Mouse (Mus musculus) lung, embryonic 15.5 days (tissue): ENCODE measurements at regions not wholly inside any gene's neighbourhood (a gene's known extent, or its start where the extent isn't known, plus 50 kb on each side); places are given as distances from the start of the nearest gene placed in this dataset.

Source experiments
- ATAC-seq: fragments of 200-750 bp; cut with Nextera tagmentation; 2 replicates; pipeline ENCODE4 v1.8.0; 2017; ENCODE audit warnings: moderate number of reproducible peaks, borderline replicate concordance; ENCODE audit not compliant: low FRiP score, low TSS enrichment; ENCODE audit errors: extremely low read depth
- H3K27ac ChIP-seq: fragments of 300-500 bp; sonication (generic); 2 replicates; pipeline ENCODE4 v1.5.1; 2015; ENCODE audit warnings: moderate library complexity, mild to moderate bottlenecking, inconsistent platforms
- H3K27me3 ChIP-seq: fragments of 300-500 bp; sonication (generic); 2 replicates; pipeline ENCODE4 v1.6.1; 2015; ENCODE audit warnings: inconsistent platforms
- H3K36me3 ChIP-seq: fragments of 300-500 bp; sonication (generic); 2 replicates; pipeline ENCODE4 v1.6.1; 2015; ENCODE audit warnings: inconsistent platforms
- H3K4me1 ChIP-seq: fragments of 300-500 bp; sonication (generic); 2 replicates; pipeline ENCODE4 v1.6.1; 2015; ENCODE audit warnings: inconsistent platforms
- H3K4me2 ChIP-seq: fragments of 300-500 bp; sonication (generic); 2 replicates; pipeline ENCODE4 v1.6.1; 2015; ENCODE audit warnings: inconsistent platforms, mild to moderate bottlenecking, moderate library complexity
- H3K4me3 ChIP-seq: fragments of 300-500 bp; sonication (generic); 2 replicates; pipeline ENCODE4 v1.5.1; 2015; ENCODE audit warnings: mild to moderate bottlenecking, inconsistent platforms
- H3K9ac ChIP-seq: fragments of 300-500 bp; sonication (generic); 2 replicates; pipeline ENCODE4 v1.6.1; 2015; ENCODE audit warnings: inconsistent platforms
- H3K9me3 ChIP-seq: fragments of 300-500 bp; sonication (generic); 2 replicates; pipeline ENCODE4 v1.6.1; 2016; ENCODE audit warnings: inconsistent platforms
- WGBS: fragments of 180-500 bp; shearing (Covaris S2); methylation state at CpG from one replicate; pipeline ENCODE4 v1.1.7; 2015; 5-methylcytosine and 5-hydroxymethylcytosine counted together

DNA sequence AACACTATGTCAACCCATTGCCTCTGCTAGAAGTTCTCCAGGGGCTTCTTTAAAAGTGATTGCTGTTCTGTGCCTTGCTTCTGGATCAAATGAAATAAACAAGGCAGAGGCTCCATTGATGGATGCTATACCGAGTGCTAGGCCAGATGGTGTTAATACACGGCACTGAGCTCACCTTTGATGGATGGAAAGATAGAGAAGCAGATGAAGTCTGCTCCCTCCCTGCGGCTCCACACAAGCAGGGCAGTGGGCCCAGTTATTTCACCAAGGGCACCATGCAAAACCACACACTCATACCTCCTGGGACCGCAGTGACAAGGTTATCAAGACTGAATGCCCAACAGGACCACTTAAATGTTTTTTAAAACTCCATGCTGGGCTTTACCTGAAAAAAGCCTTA is 2778.7 kb downstream of the 9330182O14Rik start:
- H3K9me3 ChIP-seq = no peaks in the 10 kb centered on the region
- WGBS = 50% methylated on average over 4 of the region's 4 CpGs
- H3K27me3 ChIP-seq = no peaks in the 10 kb centered on the region
- no peak overlapping the region for H3K4me3 ChIP-seq
- H3K4me2 ChIP-seq = no peak overlapping the region
- no peak for ATAC-seq
- no peak overlapping the region for H3K9ac ChIP-seq
- no peaks in the 10 kb centered on the region for H3K36me3 ChIP-seq
- H3K4me1 ChIP-seq = no peaks in the 10 kb centered on the region
- H3K27ac ChIP-seq = no peak overlapping the region

DNA sequence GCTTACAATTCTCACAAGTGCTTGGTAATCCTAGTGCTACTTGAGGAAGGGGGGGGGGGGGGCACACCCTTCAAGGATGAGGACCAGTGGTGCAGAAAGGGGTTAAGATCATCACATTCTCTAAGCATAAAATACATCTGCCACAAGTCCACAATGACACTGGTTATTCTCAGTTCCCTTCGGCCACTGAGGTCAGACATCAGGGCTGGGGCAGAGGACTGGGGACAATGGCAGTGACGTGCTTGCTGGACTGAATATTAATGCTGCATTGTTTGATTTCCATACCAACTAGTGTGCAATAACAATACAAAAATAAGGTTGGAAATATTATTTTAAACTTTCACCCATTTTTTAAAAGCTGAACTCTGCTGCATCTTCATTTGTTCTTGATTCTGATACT is 2779.1 kb downstream of the 9330182O14Rik start:
- Histone ChIP-seq H3K4me3 (no peak overlapping the region), H3K36me3 (no peaks in the 10 kb centered on the region), H3K9me3 (no peaks in the 10 kb centered on the region), H3K27ac (no peak overlapping the region), H3K27me3 (no peaks in the 10 kb centered on the region), H3K9ac (no peak overlapping the region), H3K4me2 (no peak overlapping the region), H3K4me1 (no peaks in the 10 kb centered on the region)
- 71% methylated on average over 2 of the region's 2 CpGs for WGBS
- ATAC-seq = no peak

DNA sequence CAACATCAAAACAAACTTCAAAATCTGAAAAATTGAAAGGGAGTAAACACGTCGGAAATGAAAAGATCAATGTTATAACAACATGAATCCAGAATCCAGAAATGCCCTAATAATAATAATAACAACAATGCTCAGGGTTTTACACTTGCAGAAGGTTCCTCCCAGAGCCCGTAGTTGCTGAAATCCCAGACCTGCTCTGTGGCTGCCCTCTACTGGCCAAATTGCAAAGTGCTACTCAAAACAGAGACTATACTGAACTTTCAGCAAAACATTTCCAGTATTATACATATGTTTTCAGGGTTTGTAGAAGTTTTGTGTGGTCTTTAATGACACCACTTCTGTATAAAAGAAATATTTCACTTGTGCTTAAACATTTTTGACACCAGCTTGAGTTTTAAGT is 2779.9 kb downstream of the 9330182O14Rik start:
- Histone ChIP-seq H3K9me3 (no peaks in the 10 kb centered on the region), H3K27ac (no peak overlapping the region), H3K27me3 (no peaks in the 10 kb centered on the region), H3K9ac (no peak overlapping the region), H3K36me3 (no peaks in the 10 kb centered on the region), H3K4me3 (no peak overlapping the region), H3K4me1 (no peaks in the 10 kb centered on the region), H3K4me2 (no peak overlapping the region)
- ATAC-seq = no peak
- 5% methylated on average over 3 of the region's 3 CpGs for WGBS

DNA sequence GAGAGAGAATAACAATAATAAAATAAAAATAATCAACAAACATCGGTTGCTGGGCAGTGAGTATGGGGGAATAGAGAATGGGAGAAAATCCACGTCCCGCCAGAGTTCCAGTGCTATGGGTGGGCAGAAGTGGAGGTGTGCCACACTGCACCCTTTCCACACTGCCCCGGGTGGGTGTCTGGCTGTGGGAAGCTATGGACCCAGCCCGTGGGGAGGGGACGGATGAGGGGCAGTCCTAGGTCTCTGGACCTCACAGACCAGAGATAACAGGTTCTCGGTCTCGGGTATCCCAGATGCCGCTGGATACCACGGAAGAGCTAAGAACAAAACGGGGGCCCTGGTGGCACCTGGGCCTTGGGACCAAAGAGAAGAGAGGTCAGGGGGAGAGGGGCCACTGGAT is 2781.0 kb downstream of the 9330182O14Rik start:
- Histone ChIP-seq H3K9ac (no peak overlapping the region), H3K4me1 (no peaks in the 10 kb centered on the region), H3K9me3 (no peaks in the 10 kb centered on the region), H3K27me3 (no peaks in the 10 kb centered on the region), H3K4me2 (no peak overlapping the region), H3K36me3 (no peaks in the 10 kb centered on the region), H3K27ac (no peak overlapping the region), H3K4me3 (no peak overlapping the region)
- ATAC-seq = no peak
- whole genome bisulfite sequencing = 79% methylated on average over 11 of the region's 11 CpGs

DNA sequence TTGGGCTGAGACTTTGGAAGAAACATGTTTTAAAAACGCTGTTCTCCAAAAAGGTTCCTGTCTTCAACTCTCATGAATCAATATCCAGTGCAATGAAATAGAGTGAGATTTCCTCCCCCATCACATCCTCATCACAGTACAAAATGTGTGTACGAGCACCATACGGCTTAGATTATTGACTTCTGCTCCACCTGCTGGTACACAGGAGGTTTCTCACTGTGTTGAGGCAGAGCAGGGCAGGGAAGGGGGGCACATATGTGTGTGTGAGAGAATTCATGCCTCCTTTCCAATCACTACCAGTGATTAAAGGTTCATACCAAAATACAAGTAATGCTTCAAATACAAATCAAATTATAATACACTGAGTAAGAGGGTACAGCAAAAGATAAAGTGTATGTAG is 2787.5 kb downstream of the 9330182O14Rik start:
- Histone ChIP-seq H3K4me3 (no peak overlapping the region), H3K4me1 (no peaks in the 10 kb centered on the region), H3K36me3 (no peaks in the 10 kb centered on the region), H3K9ac (no peak overlapping the region), H3K9me3 (no peaks in the 10 kb centered on the region), H3K27me3 (no peaks in the 10 kb centered on the region), H3K4me2 (no peak overlapping the region), H3K27ac (no peak overlapping the region)
- ATAC-seq = no peak
- 38% methylated on average over 3 of the region's 3 CpGs for WGBS

DNA sequence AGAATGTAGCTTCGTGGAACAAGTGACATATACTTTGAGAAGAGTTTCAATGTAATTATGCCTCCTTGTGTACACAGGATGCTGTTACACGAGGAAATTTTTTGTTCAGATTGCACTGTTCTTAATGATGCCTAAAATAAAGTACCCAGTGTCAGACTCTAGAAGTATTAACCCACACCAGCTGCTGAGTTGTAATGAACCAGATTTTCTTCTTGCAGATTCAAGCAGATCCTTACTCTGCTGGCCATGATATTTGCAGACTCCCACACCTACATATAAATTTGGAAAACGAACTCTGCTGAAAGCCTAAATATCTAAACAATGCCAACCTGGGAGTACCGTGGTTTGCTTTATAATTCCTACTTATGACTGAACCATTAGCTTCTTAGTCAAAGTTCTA is 2794.2 kb downstream of the 9330182O14Rik start:
- ATAC-seq = no peak
- H3K4me3 ChIP-seq = no peak overlapping the region
- no peaks in the 10 kb centered on the region for H3K27me3 ChIP-seq
- no peaks in the 10 kb centered on the region for H3K9me3 ChIP-seq
- no peak overlapping the region for H3K9ac ChIP-seq
- H3K4me2 ChIP-seq = no peak overlapping the region
- no peaks in the 10 kb centered on the region for H3K36me3 ChIP-seq
- 60% methylated on average over 4 of the region's 4 CpGs for WGBS
- H3K27ac ChIP-seq = no peak overlapping the region
- H3K4me1 ChIP-seq = no peaks in the 10 kb centered on the region

DNA sequence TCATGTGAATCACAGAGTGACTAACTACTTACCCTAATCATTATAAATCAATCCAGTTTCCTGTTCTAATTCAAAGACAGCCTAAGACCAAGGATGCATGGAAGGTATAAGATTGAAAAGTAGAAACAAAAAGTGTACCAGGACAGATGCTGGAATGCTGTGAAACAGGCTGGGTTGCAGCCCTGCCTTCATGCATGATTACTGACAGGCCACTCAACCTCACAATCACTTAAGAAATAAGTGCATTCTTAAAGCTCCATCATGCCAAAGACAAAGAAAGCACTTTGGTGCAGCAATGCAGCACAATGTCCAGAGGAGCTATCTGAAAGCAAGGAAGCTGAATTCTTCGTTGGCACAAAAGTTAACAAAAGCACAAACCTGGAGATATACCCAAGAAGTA is 2810.4 kb downstream of the 9330182O14Rik start:
- H3K4me3 ChIP-seq = no peak overlapping the region
- ATAC-seq = no peak

DNA sequence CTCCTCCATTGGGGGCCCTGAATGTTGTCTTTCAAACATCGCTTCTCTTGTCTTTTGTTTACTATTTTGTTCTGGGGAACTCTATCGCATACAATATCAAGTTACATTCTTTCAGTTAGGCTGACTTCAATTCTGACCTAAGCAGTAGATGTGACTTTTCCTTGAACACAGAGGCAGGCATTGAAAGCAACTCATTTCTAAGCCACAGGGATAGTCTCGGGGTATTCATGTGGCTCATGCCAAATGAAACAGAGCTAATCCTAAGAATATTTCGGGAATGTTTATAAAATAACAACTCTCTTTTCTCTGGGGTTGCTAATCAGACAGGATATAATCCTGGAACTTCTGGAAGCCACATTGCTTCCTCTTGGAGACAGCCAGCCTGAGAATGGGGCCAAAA is 2821.0 kb downstream of the 9330182O14Rik start:
- ATAC-seq = no peak
- 59% methylated on average over 4 of the region's 4 CpGs for WGBS

More for the DNA sequence above, 2810.4 kb downstream of the 9330182O14Rik start:
- Histone ChIP-seq H3K4me1 (no peaks in the 10 kb centered on the region), H3K27me3 (no peaks in the 10 kb centered on the region), H3K27ac (no peak overlapping the region), H3K9me3 (no peaks in the 10 kb centered on the region), H3K4me2 (no peak overlapping the region), H3K36me3 (no peaks in the 10 kb centered on the region), H3K9ac (no peak overlapping the region)
- 58% methylated on average over 1 of the region's 1 CpGs for WGBS

DNA sequence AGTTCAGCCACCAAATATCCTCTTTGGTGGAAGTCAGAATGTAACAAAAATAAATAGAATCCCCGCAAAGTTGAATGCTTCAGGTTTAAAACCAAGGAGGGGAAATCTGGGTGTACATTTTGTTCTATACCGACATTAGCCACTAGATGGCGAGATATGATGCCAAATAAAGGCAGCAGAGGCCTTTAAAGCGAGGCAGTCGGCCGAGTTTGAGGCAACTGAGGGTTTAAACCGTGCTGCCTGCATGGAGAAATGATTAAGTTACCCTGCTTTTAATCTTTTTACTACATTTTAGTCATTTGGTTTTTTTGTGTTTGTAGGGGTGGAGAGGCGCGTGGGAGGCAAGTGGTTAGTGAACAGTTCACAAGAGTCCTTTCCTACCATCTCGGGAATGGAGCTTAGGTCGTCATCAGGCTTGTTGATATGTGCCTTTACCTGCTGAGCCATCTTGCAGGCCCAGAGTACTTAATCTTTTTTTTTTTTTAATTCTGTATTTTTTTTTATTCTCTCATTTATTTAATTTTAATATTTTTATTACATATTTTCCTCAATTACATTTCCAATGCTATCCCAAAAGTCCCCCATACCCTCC is 2828.7 kb downstream of the 9330182O14Rik start:
- H3K4me2 ChIP-seq = no peak overlapping the region
- H3K4me3 ChIP-seq = no peak overlapping the region
- peak; percentile 49; the same call in 1 of the 2 replicates for ATAC-seq

More for the DNA sequence above, 2821.0 kb downstream of the 9330182O14Rik start:
- no peak overlapping the region for H3K4me2 ChIP-seq
- H3K27me3 ChIP-seq = no peaks in the 10 kb centered on the region
- no peaks in the 10 kb centered on the region for H3K4me1 ChIP-seq
- no peak overlapping the region for H3K9ac ChIP-seq
- no peak overlapping the region for H3K4me3 ChIP-seq
- no peaks in the 10 kb centered on the region for H3K36me3 ChIP-seq
- no peak overlapping the region for H3K27ac ChIP-seq
- no peaks in the 10 kb centered on the region for H3K9me3 ChIP-seq

DNA sequence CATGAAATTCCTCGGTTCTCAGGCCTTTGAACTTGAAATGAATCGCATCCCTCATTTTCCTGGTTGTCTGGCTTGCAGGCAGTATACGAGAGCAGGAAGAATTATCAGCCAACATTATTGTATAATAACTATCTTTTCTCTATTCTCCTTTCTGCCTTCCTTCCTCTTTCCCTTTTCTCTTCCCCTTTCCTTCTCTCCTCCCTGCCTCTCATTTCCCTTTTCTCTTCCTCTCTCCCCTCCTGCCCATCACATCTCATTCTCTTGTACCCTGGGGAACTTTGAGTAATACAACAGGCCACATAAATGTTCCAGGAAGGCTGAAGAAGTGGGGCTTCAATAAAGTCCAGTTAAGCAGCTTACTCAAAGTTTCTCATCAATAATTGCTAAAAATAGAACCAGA is 2831.1 kb downstream of the 9330182O14Rik start:
- Histone ChIP-seq H3K36me3 (no peaks in the 10 kb centered on the region), H3K4me2 (no peak overlapping the region), H3K27ac (no peak overlapping the region), H3K27me3 (no peaks in the 10 kb centered on the region), H3K4me3 (no peak overlapping the region), H3K9ac (no peak overlapping the region), H3K4me1 (no peaks in the 10 kb centered on the region), H3K9me3 (no peaks in the 10 kb centered on the region)
- ATAC-seq = no peak
- 65% methylated on average over 3 of the region's 3 CpGs for WGBS

More for the DNA sequence above, 2828.7 kb downstream of the 9330182O14Rik start:
- no peaks in the 10 kb centered on the region for H3K4me1 ChIP-seq
- no peaks in the 10 kb centered on the region for H3K36me3 ChIP-seq
- no peak overlapping the region for H3K9ac ChIP-seq
- WGBS = 15% methylated on average over 11 of the region's 11 CpGs
- H3K9me3 ChIP-seq = no peaks in the 10 kb centered on the region
- H3K27ac ChIP-seq = no peak overlapping the region
- H3K27me3 ChIP-seq = no peaks in the 10 kb centered on the region
